Mouse (Mus musculus): ENCODE data around the gene Arsb.

DNA sequence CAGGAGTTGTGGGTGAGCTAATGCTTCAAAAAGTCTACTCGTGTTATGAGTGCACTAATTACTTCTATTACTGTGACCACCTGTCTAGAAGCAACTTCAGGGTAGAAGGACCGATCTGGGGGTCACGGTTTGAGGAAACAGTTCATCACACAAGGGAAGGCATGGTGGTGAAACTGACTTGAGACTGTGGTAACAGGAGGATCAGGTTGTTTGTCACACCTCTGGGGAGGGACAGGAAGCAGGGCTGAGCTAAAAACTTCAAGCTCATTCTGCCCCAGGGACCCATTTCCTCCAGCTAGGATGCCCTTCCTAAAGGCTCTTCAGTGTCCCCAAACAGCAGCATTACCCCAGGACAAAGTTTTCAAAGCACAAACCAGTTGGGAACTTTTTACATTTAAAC, 8.6 kb upstream of the Arsb start:
- TF ChIP-seq EP300 (optimal IDR thresholded peaks at IDR 0.05) = no peak
- no peak for TF ChIP-seq CTCF (IDR thresholded peaks at IDR 0.05; ENCODE audit: low read depth)

Measured in stomach, postnatal 0 days (tissue).